Mouse (Mus musculus) cortical plate, adult 2 months (tissue): ENCODE data around the gene Mllt10.

ENCODE experiments used
- CTCF ChIP-seq: fragments of 200-500 bp; IDR thresholded peaks from 2 replicates; pipeline ENCODE4 v1.5.1; 2011; ENCODE audit warnings: mild to moderate bottlenecking, control low read depth, low read length; ENCODE audit not compliant: insufficient read depth; ENCODE audit errors: extremely low read depth
- POLR2A ChIP-seq: fragments of 200-500 bp; IDR thresholded peaks from 2 replicates; pipeline ENCODE4 v1.6.1; 2011; ENCODE audit warnings: mild to moderate bottlenecking, low read length, control low read depth; ENCODE audit not compliant: insufficient read depth; ENCODE audit errors: extremely low read depth

- TF ChIP-seq CTCF (no peak), POLR2A (no peak)
These were observed 53.2 kb downstream of the Mllt10 start for GRCm38 (mm10) chr2:18108214-18108613.
